Mouse (Mus musculus) liver, postnatal 0 days (tissue): ENCODE results near the gene Chit1.

Experiments
- CTCF ChIP-seq: sonication (generic); IDR thresholded peaks from 2 replicates; pipeline ENCODE4 v1.5.1; 2016; ENCODE audit warnings: antibody characterized with exemption, low read depth
- EP300 ChIP-seq: IDR thresholded peaks from 2 replicates; pipeline ENCODE4 v1.6.1; 2016; ENCODE audit warnings: antibody characterized with exemption, low read depth, mild to moderate bottlenecking

- TF ChIP-seq EP300 (no peak), CTCF (no peak)
These were observed 36.4 kb upstream of the Chit1 start for GRCm38 (mm10) chr1:134074606-134075005.
